Mouse (Mus musculus) limb, embryonic 15.5 days (tissue): ENCODE measurements around the gene Sertm1. TPM values are rescaled to one million over a fixed set of nuclear protein-coding genes. Genes with fewer than 3 reads are reported as not detected.

Experiments used
- polyA plus RNA-seq: library from polyadenylated mRNA; unstranded; fragments of >200 nt; fragmentation: Nextera tagmentation; extraction: Ambion mirVana; gene quantifications from 2 replicates; pipeline ENCODE4 v1.2.1, GENCODE M21; 2015

Sertm1 gene
- polyA plus RNA-seq, 1 experiment from 2014 or later, result 0.09 TPM

Other genes with a start within 250 kb of the Sertm1 start
- gene Supt20, start 223.1 kb downstream of the Sertm1 start, polyA plus RNA-seq, result 97.7 and 98.5 TPM in 2 replicates
- gene Gm21958, start 201.5 kb downstream of the Sertm1 start, polyA plus RNA-seq, result 0.81 TPM in 1 of 2 replicates, not detected in the other
- gene Exosc8, start 180.5 kb downstream of the Sertm1 start, polyA plus RNA-seq, result 101 and 104 TPM in 2 replicates
- gene Alg5, start 180.3 kb downstream of the Sertm1 start, polyA plus RNA-seq, result 61.9 and 71.0 TPM in 2 replicates
- 0.52 and 0.56 TPM in 2 replicates for gene Smad9, start 160.3 kb downstream of the Sertm1 start, polyA plus RNA-seq
- gene Rfxap, start 108.1 kb downstream of the Sertm1 start, polyA plus RNA-seq, result 26.3 and 37.5 TPM in 2 replicates
- gene Ccna1, start 139.6 kb upstream of the Sertm1 start, polyA plus RNA-seq, result 1.4 and 1.5 TPM in 2 replicates
- gene Spg20, start 196.2 kb upstream of the Sertm1 start, polyA plus RNA-seq, result 75.9 and 78.2 TPM in 2 replicates
- gene Ccdc169, start 221.5 kb upstream of the Sertm1 start, polyA plus RNA-seq, result 0.11 and 0.13 TPM in 2 replicates